Mouse (Mus musculus): Measurements from ENCODE around the gene Onecut1.

DNA sequence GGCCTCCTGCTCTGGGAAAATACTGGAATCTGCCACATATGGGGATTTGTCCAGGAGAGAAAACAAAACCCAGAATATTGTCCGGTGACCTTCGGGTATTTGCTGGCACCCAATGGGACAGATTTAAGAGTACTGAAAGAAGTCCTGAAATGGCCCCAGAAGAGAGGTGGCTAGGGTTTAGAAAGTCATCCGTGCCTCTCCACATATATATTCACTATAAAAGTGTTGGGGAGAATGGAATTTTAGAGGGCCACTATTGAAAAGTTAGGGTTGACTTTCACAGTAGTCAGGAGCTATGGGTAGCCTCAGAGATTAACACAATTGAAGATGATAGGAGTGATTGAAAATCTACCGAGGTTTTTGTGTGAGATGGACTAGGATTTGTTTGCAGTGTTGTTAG, 6.3 kb upstream of the Onecut1 start:
- TF ChIP-seq CTCF (IDR thresholded peaks at IDR 0.05; ENCODE audit: borderline replicate concordance, insufficient read depth, low read length) (no peak), POLR2A (IDR thresholded peaks at IDR 0.05; ENCODE audit: low read depth, low read length) (no peak)

Data from embryonic fibroblast, embryonic 13.5 days (primary cell).